Mouse (Mus musculus): ENCODE measurements around the gene Bok. TPM values are rescaled to one million over a fixed set of nuclear protein-coding genes. Genes with fewer than 3 reads are reported as not detected.
A peak's percentile ranks its signal among the peaks of the same experiment; 100 is the strongest.
"Not testable (repeated sequence)": the region's sequence is repeated elsewhere in the genome, so short reads cannot be mapped to it uniquely, and the experiment has no call there.

The Bok gene
- polyA plus RNA-seq (2016; fragmentation: Nextera tagmentation; extraction: Ambion mirVana) = 38.7 and 41.6 TPM in 2 replicates

DNA sequence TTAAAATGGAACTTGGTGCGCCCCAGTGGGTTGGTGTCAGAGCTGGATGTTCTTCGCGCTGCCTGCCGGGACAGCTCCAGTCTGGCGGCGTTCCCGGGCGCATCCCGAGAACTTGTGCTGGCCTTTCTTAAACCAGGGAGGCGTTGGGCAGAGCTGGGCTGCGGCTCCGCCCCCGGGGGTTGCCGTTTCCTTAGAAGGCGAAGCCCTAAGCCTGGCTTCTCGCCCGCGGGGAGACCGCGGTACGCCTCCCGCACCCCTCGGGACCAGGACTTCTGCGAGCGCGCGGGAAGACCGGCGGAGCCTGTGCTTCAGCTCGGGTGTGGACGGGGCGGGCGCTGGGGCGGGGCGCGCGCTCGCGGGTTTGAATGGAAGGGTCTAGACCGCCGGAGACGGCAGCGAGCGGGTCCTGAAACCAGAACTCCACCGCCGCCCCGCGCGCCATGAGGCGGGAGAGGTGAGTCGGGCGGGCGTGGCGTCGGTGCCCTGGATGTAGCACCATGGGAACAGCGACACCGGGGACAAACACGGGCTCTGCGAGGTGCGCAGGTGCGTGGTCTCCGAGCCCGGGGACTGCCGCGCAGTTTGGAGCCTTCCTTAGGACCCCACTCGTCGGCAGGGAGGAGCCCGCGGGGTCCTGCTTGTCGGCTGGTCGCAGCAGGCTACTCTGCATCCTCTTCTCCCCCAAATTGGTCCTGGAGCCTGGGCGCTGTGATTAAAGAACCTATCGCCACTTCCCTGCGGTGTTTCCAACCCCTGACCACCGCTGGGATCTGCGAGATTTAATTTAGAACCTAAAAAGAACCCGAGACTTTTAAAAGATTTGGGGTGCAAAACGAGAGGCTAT lies at the start of gene Bok:
Gene Bok (plus strand): TSS at position 260 of the 844 bp plus-strand sequence.
- under 1% methylated on average over 78 of the region's 78 CpGs for WGBS
- peak within 1 kb of the TSS; percentile 87 for H3K27ac ChIP-seq

DNA sequence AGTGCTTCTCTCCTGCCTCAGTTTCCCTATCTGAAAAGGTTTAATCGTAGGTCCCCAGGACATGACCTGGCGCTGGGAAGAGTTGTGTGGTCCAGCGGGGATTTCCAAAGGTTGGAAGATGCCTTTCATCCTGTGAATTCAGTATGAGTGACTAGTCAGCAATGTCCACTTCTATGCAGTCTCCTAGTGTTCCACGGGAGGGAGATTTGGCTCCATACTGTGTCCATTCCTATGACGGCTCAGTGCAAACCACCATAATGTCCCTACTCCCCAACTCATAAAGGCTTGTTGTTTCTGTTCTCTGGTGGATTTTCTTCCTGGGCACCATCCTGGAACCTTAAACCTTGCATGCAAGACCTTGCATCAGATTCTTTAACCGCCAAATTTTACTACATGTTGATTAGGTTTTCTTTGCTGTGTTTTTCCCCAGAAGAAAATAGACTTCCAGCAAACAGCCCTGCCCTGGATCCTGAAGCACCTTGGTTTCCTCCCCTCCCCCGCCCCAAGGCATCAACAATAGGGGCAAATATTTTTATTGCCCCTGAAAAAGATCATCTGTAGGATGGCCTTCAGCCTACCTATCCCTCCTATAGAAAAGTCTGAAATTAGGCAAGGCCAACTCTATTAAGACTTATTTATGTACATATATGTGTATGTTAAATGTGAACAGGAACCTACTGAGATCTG lies 49.1 kb upstream of the Bok start:
- Histone ChIP-seq H3K27ac (peak overlapping the region; percentile 95), H3K36me3 (peaks cover 12% of the 10 kb centered on the region), H3K4me3 (peak overlapping the region; percentile 94), H3K9me3 (no peaks in the 10 kb centered on the region), H3K4me1 (replicated peaks) (peaks cover 24% of the 10 kb centered on the region), H3K27me3 (ENCODE audit: insufficient read depth, poor library complexity, severe bottlenecking) (no peaks in the 10 kb centered on the region)
- WGBS = 34% methylated on average over 7 of the region's 7 CpGs
- DNase-seq (ENCODE audit: low spot score) = no peak

More for the DNA sequence above, at the start of gene Bok:
- Histone ChIP-seq H3K36me3 (peaks cover 6% of the 10 kb centered on the region; the same call in 1 of the 2 replicates), H3K9me3 (0 out of 2 replicates have a peak, but pooled peaks cover 13% of the 10 kb centered on the region), H3K4me1 (replicated peaks) (peaks cover 36% of the 10 kb centered on the region), H3K4me3 (peak within 1 kb of the TSS; percentile 69), H3K27me3 (ENCODE audit: insufficient read depth, poor library complexity, severe bottlenecking) (peaks cover 39% of the 10 kb centered on the region)
- peak; percentile 71 for DNase-seq (ENCODE audit: low spot score)

DNA sequence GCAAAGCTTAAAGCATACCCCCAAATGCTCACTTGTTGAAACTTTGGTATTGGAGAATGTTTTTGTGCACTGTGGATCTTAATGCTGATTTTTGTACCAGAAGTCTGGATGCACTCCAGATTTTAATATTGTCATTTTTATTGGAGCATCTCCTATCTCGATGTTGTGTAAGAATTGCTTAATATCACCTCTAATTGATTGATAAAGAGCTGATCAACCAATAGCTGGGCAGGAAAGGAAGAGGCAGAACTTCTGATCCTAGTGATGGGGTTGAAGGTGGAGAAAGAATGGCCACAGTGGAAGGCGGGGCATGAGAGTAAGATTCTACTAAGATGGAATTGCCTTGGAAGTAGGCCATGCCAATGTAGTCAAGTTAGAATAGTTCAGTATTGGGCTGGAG lies 43.5 kb upstream of the Bok start:
- Histone ChIP-seq H3K4me1 (replicated peaks) (no peaks in the 10 kb centered on the region), H3K4me3 (no peak overlapping the region), H3K27me3 (ENCODE audit: insufficient read depth, poor library complexity, severe bottlenecking) (no peaks in the 10 kb centered on the region), H3K36me3 (no peaks in the 10 kb centered on the region), H3K9me3 (0 out of 2 replicates have a peak, but pooled peaks cover 4% of the 10 kb centered on the region), H3K27ac (no peak overlapping the region)
- 95% methylated on average over 2 of the region's 2 CpGs for WGBS
- DNase-seq (ENCODE audit: low spot score) = no peak

DNA sequence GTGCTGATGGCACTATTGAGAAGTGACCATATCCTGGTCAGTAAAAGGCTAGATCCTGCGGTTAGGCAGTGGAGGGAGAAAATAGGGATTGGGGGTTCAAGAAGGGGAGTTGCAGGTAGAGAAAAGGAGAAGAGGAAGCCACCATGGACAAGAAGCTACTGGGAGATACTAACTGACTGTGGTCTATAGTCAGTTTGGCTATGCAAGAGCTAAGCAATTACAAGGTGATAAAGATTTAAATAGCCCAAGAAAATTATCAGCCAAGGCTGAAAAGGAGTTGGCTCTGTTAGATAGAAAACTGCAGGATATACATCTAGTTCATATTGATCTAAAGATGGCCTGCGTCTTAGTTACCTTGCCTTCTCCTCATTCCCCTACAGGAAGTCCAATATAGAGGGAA lies 42.8 kb upstream of the Bok start:
- H3K4me1 ChIP-seq (replicated peaks) = no peaks in the 10 kb centered on the region
- DNase-seq (ENCODE audit: low spot score) = no peak
- WGBS = 88% methylated on average over 2 of the region's 2 CpGs
- H3K27ac ChIP-seq = no peak overlapping the region
- no peak overlapping the region for H3K4me3 ChIP-seq
- H3K36me3 ChIP-seq = no peaks in the 10 kb centered on the region
- 0 out of 2 replicates have a peak, but pooled peaks cover 4% of the 10 kb centered on the region for H3K9me3 ChIP-seq
- H3K27me3 ChIP-seq (ENCODE audit: insufficient read depth, poor library complexity, severe bottlenecking) = no peaks in the 10 kb centered on the region

DNA sequence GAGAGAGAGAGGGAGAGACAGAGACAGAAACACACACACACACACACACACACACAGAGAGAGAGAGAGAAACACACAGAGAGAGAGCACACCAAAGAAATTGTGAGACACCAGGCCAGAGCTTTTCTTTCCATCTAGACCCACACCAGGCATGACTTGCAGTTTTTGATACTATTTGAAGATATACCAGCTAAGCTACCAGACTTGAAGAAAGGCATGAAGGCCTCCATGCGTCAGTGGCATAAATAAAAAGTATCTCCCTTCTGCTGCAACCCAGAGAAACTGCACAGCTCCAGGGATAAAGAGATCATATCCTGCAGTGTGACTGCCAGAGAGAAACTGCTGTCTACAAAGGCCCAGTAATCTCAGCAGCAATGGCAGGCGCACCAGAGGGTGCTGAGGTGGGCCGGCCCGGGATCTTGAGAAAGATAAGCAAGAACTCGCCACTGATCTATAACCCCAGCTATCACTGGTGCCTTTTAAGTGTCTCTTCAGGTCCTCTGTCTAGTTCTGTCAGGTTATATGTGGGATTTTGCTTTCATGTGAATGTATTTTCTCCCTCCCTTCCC lies 35.8 kb upstream of the Bok start:
- DNase-seq (ENCODE audit: low spot score) = no peak
- Histone ChIP-seq H3K27me3 (ENCODE audit: insufficient read depth, poor library complexity, severe bottlenecking) (no peaks in the 10 kb centered on the region), H3K4me3 (no peak overlapping the region), H3K36me3 (no peaks in the 10 kb centered on the region), H3K9me3 (0 out of 2 replicates have a peak, but pooled peaks cover 5% of the 10 kb centered on the region), H3K27ac (no peak overlapping the region), H3K4me1 (replicated peaks) (no peaks in the 10 kb centered on the region)
- WGBS = 76% methylated on average over 5 of the region's 5 CpGs

DNA sequence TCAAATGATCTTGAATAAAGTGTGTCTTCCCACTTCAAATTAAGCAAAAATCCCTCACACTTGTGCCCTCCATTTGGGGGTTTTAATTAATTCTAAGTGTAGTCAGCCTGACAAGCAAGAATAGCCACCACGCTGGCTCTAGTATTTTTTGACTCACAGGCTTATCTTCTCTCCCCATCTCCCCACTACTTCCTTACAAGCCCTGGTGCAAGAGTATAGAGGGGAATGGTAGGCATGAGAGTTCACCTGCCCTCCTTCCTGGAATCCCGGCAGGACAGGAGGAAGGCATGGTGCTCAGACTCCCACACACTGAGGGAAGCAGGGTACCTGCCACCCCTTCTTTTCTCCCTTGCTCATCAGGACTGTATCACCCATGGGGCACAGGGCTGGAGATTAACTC lies 31.2 kb upstream of the Bok start:
- DNase-seq (ENCODE audit: low spot score) = no peak
- 0 out of 2 replicates have a peak, but pooled peaks cover 5% of the 10 kb centered on the region for H3K9me3 ChIP-seq
- H3K4me1 ChIP-seq (replicated peaks) = peaks cover 4% of the 10 kb centered on the region; the same call in 1 of the 2 replicates
- no peaks in the 10 kb centered on the region for H3K36me3 ChIP-seq
- H3K4me3 ChIP-seq = no peak overlapping the region
- no peaks in the 10 kb centered on the region for H3K27me3 ChIP-seq (ENCODE audit: insufficient read depth, poor library complexity, severe bottlenecking)
- H3K27ac ChIP-seq = no peak overlapping the region
- WGBS = 63% methylated on average over 2 of the region's 2 CpGs

DNA sequence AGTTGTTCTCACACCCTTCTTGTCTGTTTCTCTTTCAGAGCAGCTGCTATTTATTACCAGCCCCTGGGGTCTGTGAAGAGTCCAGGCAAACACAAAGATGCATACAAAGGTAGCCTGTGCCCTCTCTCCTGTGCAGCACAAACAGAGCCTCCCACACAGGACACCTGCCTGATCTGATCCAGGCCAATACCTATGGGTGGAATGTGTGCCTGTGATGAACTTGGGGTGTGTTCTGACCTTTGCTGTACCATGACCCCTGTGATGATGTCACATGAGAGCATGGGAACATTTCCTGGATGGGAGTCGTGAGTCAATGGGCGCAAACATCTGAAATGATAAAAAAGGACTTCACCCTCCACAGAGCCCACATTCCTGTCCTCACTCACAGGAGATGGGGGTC lies 30.7 kb upstream of the Bok start:
- WGBS = 84% methylated on average over 2 of the region's 2 CpGs
- Histone ChIP-seq H3K36me3 (no peaks in the 10 kb centered on the region), H3K27ac (no peak overlapping the region), H3K27me3 (ENCODE audit: insufficient read depth, poor library complexity, severe bottlenecking) (no peaks in the 10 kb centered on the region), H3K9me3 (0 out of 2 replicates have a peak, but pooled peaks cover 5% of the 10 kb centered on the region), H3K4me1 (replicated peaks) (peaks cover 4% of the 10 kb centered on the region; the same call in 1 of the 2 replicates), H3K4me3 (no peak overlapping the region)
- no peak for DNase-seq (ENCODE audit: low spot score)

DNA sequence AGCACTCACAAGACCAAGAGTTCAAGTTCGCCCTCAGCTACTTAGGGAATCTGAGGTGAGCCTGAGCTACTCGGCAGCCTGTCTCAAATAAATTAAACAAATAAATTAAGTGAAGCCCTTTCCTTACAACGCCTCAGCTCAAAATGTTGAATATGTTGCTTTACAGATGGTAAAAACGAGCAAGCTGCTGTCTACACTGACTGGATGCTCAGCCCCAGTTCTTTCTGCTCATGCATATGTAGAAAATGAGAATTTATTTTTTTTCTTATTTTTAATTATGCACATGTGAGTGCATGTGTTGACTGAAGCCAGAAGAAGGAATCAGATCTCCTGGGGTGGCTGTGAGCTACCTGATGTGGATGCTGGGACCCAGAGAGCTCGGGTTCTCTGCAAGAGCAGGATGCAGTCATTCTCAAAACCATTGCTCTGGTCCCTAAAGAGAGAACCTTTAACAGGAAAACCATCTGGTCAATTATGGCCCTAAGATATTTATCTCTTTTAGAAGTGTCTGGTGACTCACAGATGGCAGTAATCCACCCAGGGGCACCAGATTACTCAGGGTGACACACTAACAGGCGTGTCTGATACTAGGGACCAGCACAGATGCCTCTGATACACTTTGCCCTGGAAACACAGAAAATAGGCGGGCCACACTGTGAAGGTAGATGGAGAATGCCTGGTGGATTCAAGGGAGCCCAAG lies 29.0 kb upstream of the Bok start:
- H3K36me3 ChIP-seq = no peaks in the 10 kb centered on the region
- no peak overlapping the region for H3K4me3 ChIP-seq
- no peak for DNase-seq (ENCODE audit: low spot score)
- 0 out of 2 replicates have a peak, but pooled peaks cover 5% of the 10 kb centered on the region for H3K9me3 ChIP-seq
- peaks cover 4% of the 10 kb centered on the region; the same call in 1 of the 2 replicates for H3K4me1 ChIP-seq (replicated peaks)
- no peak overlapping the region for H3K27ac ChIP-seq
- WGBS = 77% methylated on average over 7 of the region's 7 CpGs
- no peaks in the 10 kb centered on the region for H3K27me3 ChIP-seq (ENCODE audit: insufficient read depth, poor library complexity, severe bottlenecking)

DNA sequence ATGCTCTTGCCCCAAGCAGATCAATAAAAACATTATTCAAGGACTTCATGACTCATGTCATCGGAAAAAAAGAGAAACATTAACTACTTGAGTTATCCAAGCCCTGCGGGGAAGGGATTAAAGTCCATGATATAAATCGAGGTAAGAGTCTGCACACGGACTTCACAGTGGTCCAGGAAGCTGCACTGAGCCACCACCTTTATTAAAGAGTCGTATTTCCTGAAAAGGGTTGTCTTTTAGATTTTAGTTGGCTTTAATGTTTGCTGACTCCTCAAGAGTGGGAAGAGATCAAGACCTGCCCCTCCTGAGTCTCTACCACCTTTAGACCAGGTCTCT lies 28.5 kb upstream of the Bok start:
- 85% methylated on average over 5 of the region's 5 CpGs for WGBS
- Histone ChIP-seq H3K4me3 (no peak overlapping the region), H3K27me3 (ENCODE audit: insufficient read depth, poor library complexity, severe bottlenecking) (no peaks in the 10 kb centered on the region), H3K4me1 (replicated peaks) (peaks cover 4% of the 10 kb centered on the region; the same call in 1 of the 2 replicates), H3K9me3 (0 out of 2 replicates have a peak, but pooled peaks cover under 1% of the 10 kb centered on the region), H3K27ac (no peak overlapping the region), H3K36me3 (no peaks in the 10 kb centered on the region)
- DNase-seq (ENCODE audit: low spot score) = no peak

DNA sequence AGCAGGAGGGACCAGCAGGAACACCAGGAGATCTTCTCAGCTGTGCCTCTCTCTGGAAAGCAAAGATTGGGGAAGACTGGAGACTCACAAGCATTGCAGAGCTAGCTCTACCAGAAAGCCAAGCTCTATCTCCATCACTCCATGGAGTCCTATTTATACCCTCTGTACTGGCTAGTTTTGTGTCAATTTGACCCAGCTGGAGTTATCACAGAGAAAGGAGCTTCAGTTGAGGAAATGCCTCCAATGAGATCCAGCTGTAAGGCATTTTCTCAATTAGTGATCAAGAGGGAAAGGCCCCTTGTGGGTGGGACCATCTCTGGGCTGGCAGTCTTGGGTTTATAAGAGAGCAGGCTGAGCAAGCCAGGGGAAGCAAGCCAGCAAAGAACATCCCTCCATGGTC lies 26.9 kb upstream of the Bok start, which contains the start of gene Stk25:
Gene Stk25 (minus strand): TSS at position 101 of the 400 bp plus-strand sequence.
- DNase-seq (ENCODE audit: low spot score); H3K27me3 ChIP-seq (ENCODE audit: insufficient read depth, poor library complexity, severe bottlenecking); H3K36me3 ChIP-seq; H3K4me3 ChIP-seq; H3K9me3 ChIP-seq; H3K27ac ChIP-seq; H3K4me1 ChIP-seq (replicated peaks): not testable (repeated sequence)

DNA sequence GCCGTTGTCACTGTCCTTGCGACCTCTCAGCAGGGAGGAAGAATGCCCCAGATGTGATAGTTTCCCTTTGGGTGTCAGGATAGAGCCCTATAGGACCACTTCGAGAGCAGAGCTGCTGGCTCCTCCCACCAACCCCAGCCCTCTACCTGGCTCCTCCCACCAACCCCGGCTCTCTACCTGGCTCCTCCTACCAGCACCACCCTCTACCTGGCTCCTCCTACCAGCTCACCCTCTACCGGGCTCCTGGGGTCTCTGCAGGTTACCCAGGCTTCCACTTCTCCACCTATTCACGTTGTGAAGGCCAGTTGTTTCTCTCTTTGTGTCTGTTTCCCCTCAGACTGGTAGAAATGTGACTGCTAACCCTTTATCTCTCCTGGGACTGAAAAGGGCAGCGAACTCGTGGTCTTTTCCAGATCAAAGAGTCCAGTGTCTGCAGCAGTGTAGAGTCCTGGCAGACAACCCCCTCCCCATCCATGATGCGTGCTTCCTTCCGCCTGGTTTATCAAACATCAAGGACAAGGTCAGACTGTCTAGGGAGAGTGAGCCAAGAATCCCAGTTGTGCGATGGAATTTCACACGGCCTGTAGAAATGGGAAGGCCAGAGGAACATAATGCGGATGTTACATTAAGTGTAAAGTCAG lies 17.6 kb upstream of the Bok start:
- H3K4me1 ChIP-seq (replicated peaks) = peaks cover 23% of the 10 kb centered on the region
- peak overlapping the region; percentile 12; the same call in 1 of the 2 replicates for H3K4me3 ChIP-seq
- H3K27me3 ChIP-seq (ENCODE audit: insufficient read depth, poor library complexity, severe bottlenecking) = peaks cover 3% of the 10 kb centered on the region; the same call in 1 of the 2 replicates
- DNase-seq (ENCODE audit: low spot score) = peak; percentile 36
- 26% methylated on average over 13 of the region's 13 CpGs for WGBS
- no peaks in the 10 kb centered on the region for H3K9me3 ChIP-seq
- H3K36me3 ChIP-seq = no peaks in the 10 kb centered on the region
- peak overlapping the region; percentile 90; the same call in 1 of the 2 replicates for H3K27ac ChIP-seq
